Mouse (Mus musculus): Measurements from ENCODE around the gene Trappc6a. TPM values are rescaled to one million over a fixed set of nuclear protein-coding genes. Genes with fewer than 3 reads are reported as not detected.

Gene Trappc6a
- polyA plus RNA-seq, 1 experiment from 2014 or later = 89.0 TPM

GRCm38 (mm10) chr7:19563884-19564283 lies 55.7 kb downstream of the Trappc6a start:
- no peak overlapping the region for H3K4me3 ChIP-seq (ENCODE audit: low read depth, low read length)
- peaks cover 19% of the 10 kb centered on the region for H3K4me1 ChIP-seq (ENCODE audit: control insufficient read depth, insufficient read depth, low read length)
- H3K9me3 ChIP-seq (ENCODE audit: control insufficient read depth, low read depth, low read length) = no peaks in the 10 kb centered on the region
- no peak for ATAC-seq (ENCODE audit: insufficient number of reproducible peaks, insufficient read depth, low FRiP score, low read depth)
- H3K27me3 ChIP-seq (ENCODE audit: control insufficient read depth, insufficient read depth, low read length) = no peaks in the 10 kb centered on the region
- no peak overlapping the region for H3K27ac ChIP-seq (ENCODE audit: low read length)
- H3K36me3 ChIP-seq (ENCODE audit: control insufficient read depth, insufficient read depth, low read length) = peaks cover 23% of the 10 kb centered on the region
- 83% methylated on average over 3 of the region's 3 CpGs for WGBS
- H3K9ac ChIP-seq (replicated peaks; ENCODE audit: low read depth, low read length) = no peak overlapping the region
- H3K4me2 ChIP-seq (replicated peaks; ENCODE audit: low read depth, low read length) = no peak overlapping the region

- H3K4me2 ChIP-seq (replicated peaks; ENCODE audit: low read depth, low read length) = no peak overlapping the region
- H3K27ac ChIP-seq (ENCODE audit: low read length) = no peak overlapping the region
- H3K4me1 ChIP-seq (ENCODE audit: control insufficient read depth, insufficient read depth, low read length) = peaks cover 17% of the 10 kb centered on the region
- WGBS = 94% methylated on average over 4 of the region's 4 CpGs
- H3K36me3 ChIP-seq (ENCODE audit: control insufficient read depth, insufficient read depth, low read length) = peaks cover 29% of the 10 kb centered on the region
- no peak overlapping the region for H3K4me3 ChIP-seq (ENCODE audit: low read depth, low read length)
- H3K27me3 ChIP-seq (ENCODE audit: control insufficient read depth, insufficient read depth, low read length) = no peaks in the 10 kb centered on the region
- ATAC-seq (ENCODE audit: insufficient number of reproducible peaks, insufficient read depth, low FRiP score, low read depth) = no peak
- H3K9me3 ChIP-seq (ENCODE audit: control insufficient read depth, low read depth, low read length) = no peaks in the 10 kb centered on the region
- H3K9ac ChIP-seq (replicated peaks; ENCODE audit: low read depth, low read length) = no peak overlapping the region
These were observed 56.3 kb downstream of the Trappc6a start for GRCm38 (mm10) chr7:19564455-19564854.

Other genes with a start within 250 kb of the Trappc6a start
- 48.1 and 64.9 TPM in 2 replicates for gene Vasp, start 236.6 kb upstream of the Trappc6a start, polyA plus RNA-seq (2014; fragmentation: Nextera tagmentation; extraction: Ambion mirVana)
- gene Ppm1n, start 228.3 kb upstream of the Trappc6a start, polyA plus RNA-seq (2014; fragmentation: Nextera tagmentation; extraction: Ambion mirVana) = 0.15 TPM in 1 of 2 replicates, not detected in the other
- gene Rtn2, start 225.8 kb upstream of the Trappc6a start, polyA plus RNA-seq (2014; fragmentation: Nextera tagmentation; extraction: Ambion mirVana) = 11.7 and 13.9 TPM in 2 replicates
- gene Fosb, start 198.3 kb upstream of the Trappc6a start, polyA plus RNA-seq (2014; fragmentation: Nextera tagmentation; extraction: Ambion mirVana) = 0.07 TPM in 1 of 2 replicates, not detected in the other
- gene Ercc1, start 163.6 kb upstream of the Trappc6a start, polyA plus RNA-seq (2014; fragmentation: Nextera tagmentation; extraction: Ambion mirVana) = 86.0 and 92.8 TPM in 2 replicates
- gene Cd3eap, start 148.9 kb upstream of the Trappc6a start, polyA plus RNA-seq (2014; fragmentation: Nextera tagmentation; extraction: Ambion mirVana) = 20.5 and 23.9 TPM in 2 replicates
- 9.6 and 10.0 TPM in 2 replicates for gene Ppp1r13l, start 148.6 kb upstream of the Trappc6a start, polyA plus RNA-seq (2014; fragmentation: Nextera tagmentation; extraction: Ambion mirVana)
- gene Ercc2, start 126.4 kb upstream of the Trappc6a start, polyA plus RNA-seq (2014; fragmentation: Nextera tagmentation; extraction: Ambion mirVana) = 8.8 and 10.3 TPM in 2 replicates
- 6.0 and 8.9 TPM in 2 replicates for gene Klc3, start 104.3 kb upstream of the Trappc6a start, polyA plus RNA-seq (2014; fragmentation: Nextera tagmentation; extraction: Ambion mirVana)
- gene Ckm, start 103.6 kb upstream of the Trappc6a start, polyA plus RNA-seq (2014; fragmentation: Nextera tagmentation; extraction: Ambion mirVana) = 1.7 and 3.2 TPM in 2 replicates
- gene Mark4, start 49.6 kb upstream of the Trappc6a start, polyA plus RNA-seq (2014; fragmentation: Nextera tagmentation; extraction: Ambion mirVana) = 8.6 and 9.7 TPM in 2 replicates
- 0.55 and 1.2 TPM in 2 replicates for gene Exoc3l2, start 45.1 kb upstream of the Trappc6a start, polyA plus RNA-seq (2014; fragmentation: Nextera tagmentation; extraction: Ambion mirVana)
- 0.74 and 1.3 TPM in 2 replicates for gene Bloc1s3, start within 50 bp of the Trappc6a start, polyA plus RNA-seq (2014; fragmentation: Nextera tagmentation; extraction: Ambion mirVana)
- gene Nkpd1, start 9.4 kb downstream of the Trappc6a start, polyA plus RNA-seq (2014; fragmentation: Nextera tagmentation; extraction: Ambion mirVana) = not detected in 2 replicates
- 6.3 and 7.1 TPM in 2 replicates for gene Ppp1r37, start 54.7 kb downstream of the Trappc6a start, polyA plus RNA-seq (2014; fragmentation: Nextera tagmentation; extraction: Ambion mirVana)
- gene Zfp296, start 68.9 kb downstream of the Trappc6a start, polyA plus RNA-seq (2014; fragmentation: Nextera tagmentation; extraction: Ambion mirVana) = 1.2 and 2.1 TPM in 2 replicates
- 163 and 180 TPM in 2 replicates for gene Gemin7, start 69.2 kb downstream of the Trappc6a start, polyA plus RNA-seq (2014; fragmentation: Nextera tagmentation; extraction: Ambion mirVana)
- gene Clasrp, start 96.1 kb downstream of the Trappc6a start, polyA plus RNA-seq (2014; fragmentation: Nextera tagmentation; extraction: Ambion mirVana) = 38.6 and 44.8 TPM in 2 replicates
- 8.3 and 10.4 TPM in 2 replicates for gene Relb, start 121.0 kb downstream of the Trappc6a start, polyA plus RNA-seq (2014; fragmentation: Nextera tagmentation; extraction: Ambion mirVana)
- gene Clptm1, start 156.6 kb downstream of the Trappc6a start, polyA plus RNA-seq (2014; fragmentation: Nextera tagmentation; extraction: Ambion mirVana) = 77.9 and 86.2 TPM in 2 replicates
- 1.5 and 1.9 TPM in 2 replicates for gene Apoc2, start 169.5 kb downstream of the Trappc6a start, polyA plus RNA-seq (2014; fragmentation: Nextera tagmentation; extraction: Ambion mirVana)
- gene Gm44805, start 173.0 kb downstream of the Trappc6a start, polyA plus RNA-seq (2014; fragmentation: Nextera tagmentation; extraction: Ambion mirVana) = not detected in 2 replicates
- gene Apoc4, start 173.1 kb downstream of the Trappc6a start, polyA plus RNA-seq (2014; fragmentation: Nextera tagmentation; extraction: Ambion mirVana) = 0.39 TPM in 1 of 2 replicates, not detected in the other
- 10.9 and 12.6 TPM in 2 replicates for gene Apoc1, start 184.3 kb downstream of the Trappc6a start, polyA plus RNA-seq (2014; fragmentation: Nextera tagmentation; extraction: Ambion mirVana)
- 291 and 299 TPM in 2 replicates for gene Apoe, start 190.8 kb downstream of the Trappc6a start, polyA plus RNA-seq (2014; fragmentation: Nextera tagmentation; extraction: Ambion mirVana)
- gene Tomm40, start 207.0 kb downstream of the Trappc6a start, polyA plus RNA-seq (2014; fragmentation: Nextera tagmentation; extraction: Ambion mirVana) = 91.2 and 108 TPM in 2 replicates
- gene Nectin2, start 242.1 kb downstream of the Trappc6a start, polyA plus RNA-seq (2014; fragmentation: Nextera tagmentation; extraction: Ambion mirVana) = 106 and 113 TPM in 2 replicates